ENCODE assay signal across 11 mouse cellular contexts in the genomic region with DNA sequence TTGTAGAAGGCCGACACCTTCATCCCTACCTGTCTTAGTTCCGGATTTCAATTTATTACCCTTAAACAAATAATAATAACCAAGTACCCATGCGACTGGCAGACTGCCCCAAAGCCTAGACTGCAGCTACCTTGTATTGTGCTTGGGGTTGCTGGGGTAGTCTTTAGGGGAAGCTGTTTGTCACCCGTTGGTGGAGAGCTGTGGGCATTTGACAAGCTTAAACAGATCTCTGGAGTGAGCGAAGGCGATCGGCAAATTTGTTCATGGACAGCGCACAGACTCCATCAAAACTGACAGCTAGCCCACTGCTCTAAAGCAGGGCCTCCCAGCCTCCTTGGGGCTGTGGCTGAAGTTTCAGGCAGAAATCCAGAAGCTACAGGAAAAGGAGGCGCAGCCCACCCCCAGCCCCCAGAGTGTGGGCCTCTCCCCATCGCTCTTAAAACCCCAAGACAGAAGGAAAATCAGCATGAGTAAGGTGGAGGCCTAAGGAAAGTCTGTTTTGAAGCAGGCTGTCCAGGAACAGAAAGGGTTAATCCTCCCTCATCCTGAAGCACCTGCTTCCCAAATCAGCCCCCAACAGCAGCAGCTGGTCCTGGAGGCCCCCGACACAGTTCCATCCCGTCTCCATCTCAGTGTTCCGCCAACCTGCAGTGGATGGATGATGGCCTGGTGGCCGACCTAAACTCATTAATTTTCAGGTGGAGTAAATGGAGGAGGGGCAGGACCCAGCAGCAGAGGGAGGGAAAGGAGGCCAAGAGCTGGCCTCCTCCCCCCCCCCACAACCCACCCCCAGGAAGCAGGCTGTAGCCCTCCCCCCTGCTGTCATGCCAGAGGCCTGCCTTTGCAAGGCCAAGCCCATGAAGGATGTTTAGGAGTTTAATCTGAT.
DNase-seq lines count a peak whose midpoint lies in the region; ATAC-seq and TF ChIP-seq lines count a peak whose summit lies in the region.
"Had no signal": no experiment of that assay in that cellular context is flagged by ENCODE, and none has a peak within 500 bp of the region (broad histone marks: within the 10 kb centered on the region; RNA-seq: fewer than 3 reads in every experiment).

No protein-coding gene starts in this region.

- no peak for DNase-seq in heart, postnatal 0 days (ENCODE audit: low spot score)
- DNase-seq in heart, adult 11 months = no peak
- peak; percentile 83 to 85 for DNase-seq in cerebellum, postnatal 10 days
- DNase-seq in hindbrain, embryonic 10.5 days (ENCODE audit: low spot score) = no peak
- DNase-seq in adrenal gland, postnatal 25 days = no peak
- DNase-seq in lung, postnatal 4 days = no peak
- DNase-seq in layer of hippocampus, postnatal 14 days (ENCODE audit: low spot score in 2 of 2) = no peak

- no peak overlapping the region for H3K4me3 ChIP-seq in heart, postnatal 0 days (ENCODE audit: low read depth, low read length)
- H3K4me3 ChIP-seq in hindbrain, embryonic 10.5 days = peak overlapping the region; percentile 66
- H3K4me3 ChIP-seq in midbrain, embryonic 15.5 days = peak overlapping the region; percentile 86
- H3K4me3 ChIP-seq: lung, embryonic 15.5 days had no signal

- H3K4me1 ChIP-seq in heart, postnatal 0 days (ENCODE audit: control insufficient read depth, insufficient read depth) = peaks cover 15% of the 10 kb centered on the region
- H3K4me1 ChIP-seq in hindbrain, embryonic 10.5 days (replicated peaks) = peaks cover 94% of the 10 kb centered on the region
- peaks cover 38% of the 10 kb centered on the region for H3K4me1 ChIP-seq in midbrain, embryonic 15.5 days

- no peaks in the 10 kb centered on the region for H3K9me3 ChIP-seq in heart, postnatal 0 days (replicated peaks; ENCODE audit: control insufficient read depth, low read length)
- H3K9me3 ChIP-seq in hindbrain, embryonic 10.5 days = no peaks in the 10 kb centered on the region
- H3K9me3 ChIP-seq in midbrain, embryonic 15.5 days = no peaks in the 10 kb centered on the region
- H3K9me3 ChIP-seq: heart, embryonic 10.5 days; lung, embryonic 15.5 days had no signal

- peak overlapping the region; percentile 61; the same call in 1 of the 2 replicates for H3K4me2 ChIP-seq in heart, postnatal 0 days (ENCODE audit: low read depth, low read length)
- H3K4me2 ChIP-seq in midbrain, embryonic 15.5 days = peak overlapping the region; percentile 95

- ATAC-seq in heart, postnatal 0 days (ENCODE audit: insufficient read depth, low read depth) = no peak
- ATAC-seq in midbrain, embryonic 15.5 days (replicated peaks) = no peak
- ATAC-seq: CD4-positive, CD25-positive, alpha-beta regulatory T cell, adult 4 months had no signal

- H3K9ac ChIP-seq in heart, postnatal 0 days (replicated peaks; ENCODE audit: low read depth, low read length) = no peak overlapping the region
- peak overlapping the region; percentile 77 for H3K9ac ChIP-seq in midbrain, embryonic 15.5 days
- H3K9ac ChIP-seq: lung, embryonic 15.5 days had no signal

- TF ChIP-seq EP300 in heart, postnatal 0 days (IDR thresholded peaks at IDR 0.05; ENCODE audit: low read depth) = no peak

- no peak for TF ChIP-seq CTCF in heart, postnatal 0 days (IDR thresholded peaks at IDR 0.05; ENCODE audit: low read depth)

- H3K27ac ChIP-seq in heart, postnatal 0 days (ENCODE audit: low read depth) = no peak overlapping the region
- peak overlapping the region; percentile 94 for H3K27ac ChIP-seq in hindbrain, embryonic 10.5 days
- peak overlapping the region; percentile 100 for H3K27ac ChIP-seq in midbrain, embryonic 15.5 days
- H3K27ac ChIP-seq: heart, embryonic 10.5 days; lung, embryonic 15.5 days had no signal

- peaks cover 76% of the 10 kb centered on the region for H3K27me3 ChIP-seq in heart, postnatal 0 days (ENCODE audit: control insufficient read depth, insufficient read depth, low read length)
- peaks cover 90% of the 10 kb centered on the region for H3K27me3 ChIP-seq in hindbrain, embryonic 10.5 days (ENCODE audit: insufficient read depth, poor library complexity, severe bottlenecking)
- H3K27me3 ChIP-seq in midbrain, embryonic 15.5 days (replicated peaks) = no peaks in the 10 kb centered on the region

- 27% methylated on average over 14 of the region's 14 CpGs for WGBS in heart, postnatal 0 days
- 4% methylated on average over 14 of the region's 14 CpGs for WGBS in hindbrain, embryonic 10.5 days
- 8% methylated on average over 14 of the region's 14 CpGs for WGBS in midbrain, embryonic 15.5 days

- H3K36me3 ChIP-seq in heart, postnatal 0 days (replicated peaks; ENCODE audit: control insufficient read depth, insufficient read depth, low read length) = no peaks in the 10 kb centered on the region
- peaks cover 14% of the 10 kb centered on the region; the same call in 1 of the 2 replicates for H3K36me3 ChIP-seq in hindbrain, embryonic 10.5 days
- H3K36me3 ChIP-seq in midbrain, embryonic 15.5 days (replicated peaks) = no peaks in the 10 kb centered on the region
- H3K36me3 ChIP-seq: heart, embryonic 10.5 days; lung, embryonic 15.5 days had no signal

Comparison
In these comparisons a context has a peak if more than half of its experiments do, and no peak if none do; other contexts are left out.
1. DNase-seq: peak in cerebellum, postnatal 10 days (2 of 2); none in heart, postnatal 0 days (single experiment), heart, adult 11 months (single experiment), hindbrain, embryonic 10.5 days (single experiment), adrenal gland, postnatal 25 days (single experiment), lung, postnatal 4 days (0 of 2) and layer of hippocampus, postnatal 14 days (0 of 2).